ENCODE assay signal across 9 mouse cellular contexts in the genomic region with DNA sequence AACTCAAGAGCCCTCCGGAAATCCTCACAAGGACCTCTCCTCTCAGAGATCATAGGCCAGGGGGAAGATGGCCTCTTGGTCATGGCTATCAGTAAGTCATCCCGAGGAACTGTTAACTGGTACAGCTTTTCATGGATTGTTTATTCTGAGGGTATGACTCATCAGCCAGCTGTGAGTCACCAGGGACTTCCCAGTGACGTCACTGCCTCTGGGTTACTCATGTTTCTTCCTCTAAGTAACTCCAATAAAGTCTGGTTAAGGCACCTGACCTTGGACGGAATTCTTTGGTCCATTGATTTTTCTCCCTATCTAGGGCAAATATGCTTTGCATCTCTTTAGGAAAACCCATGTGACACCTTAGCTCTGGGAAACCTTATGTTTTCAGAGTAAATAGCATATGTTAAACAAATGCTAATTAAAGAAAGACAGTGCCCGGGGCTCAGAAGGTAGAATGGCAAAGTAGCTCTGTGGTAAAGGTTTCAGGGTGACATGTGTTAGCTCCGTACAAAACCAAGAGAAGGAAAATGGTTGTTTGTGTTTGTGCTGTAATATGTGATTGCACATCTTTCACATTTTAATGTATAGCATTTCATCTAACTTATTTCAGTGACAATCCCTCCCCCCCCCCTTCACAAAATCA.
DNase-seq lines count a peak whose midpoint lies in the region; ATAC-seq and TF ChIP-seq lines count a peak whose summit lies in the region.
"Had no signal": no experiment of that assay in that cellular context is flagged by ENCODE, and none has a peak within 500 bp of the region (broad histone marks: within the 10 kb centered on the region; RNA-seq: fewer than 3 reads in every experiment).

No protein-coding gene starts in this region.

- H3K36me3 ChIP-seq in heart, embryonic 11.5 days (ENCODE audit: control insufficient read depth, insufficient read depth, low read length) = no peaks in the 10 kb centered on the region
- no peaks in the 10 kb centered on the region for H3K36me3 ChIP-seq in thymus, adult 2 months (ENCODE audit: control insufficient read depth, insufficient read depth, low read length)
- H3K36me3 ChIP-seq: neural tube, embryonic 13.5 days had no signal

- no peak overlapping the region for H3K4me2 ChIP-seq in heart, embryonic 11.5 days
- H3K4me2 ChIP-seq: neural tube, embryonic 13.5 days had no signal

- TF ChIP-seq CTCF in thymus, adult 2 months (IDR thresholded peaks at IDR 0.05; ENCODE audit: borderline replicate concordance, control insufficient read depth, extremely low read depth, insufficient read depth, low read length, poor library complexity) = no peak
- no peak for TF ChIP-seq CTCF in layer of hippocampus, adult 2 months (conservative IDR thresholded peaks at IDR 0.05)

- TF ChIP-seq POLR2A in thymus, adult 2 months (IDR thresholded peaks at IDR 0.05; ENCODE audit: control insufficient read depth, extremely low read depth, insufficient read depth, low read length, poor library complexity) = no peak

- no peak for ATAC-seq in heart, embryonic 11.5 days (replicated peaks; ENCODE audit: insufficient number of reproducible peaks, low FRiP score, low TSS enrichment)
- ATAC-seq in erythroblast, adult 5-6 weeks (replicated peaks; ENCODE audit: low FRiP score, poor library complexity, severe bottlenecking) = no peak

- H3K4me3 ChIP-seq in heart, embryonic 11.5 days (ENCODE audit: low read depth, low read length) = no peak overlapping the region
- H3K4me3 ChIP-seq in thymus, adult 2 months (ENCODE audit: control insufficient read depth, insufficient read depth, low read length) = no peak overlapping the region
- H3K4me3 ChIP-seq in layer of hippocampus, adult 2 months = no peak overlapping the region
- H3K4me3 ChIP-seq: neural tube, embryonic 13.5 days had no signal

- H3K9me3 ChIP-seq in heart, embryonic 11.5 days (replicated peaks; ENCODE audit: control insufficient read depth, low read length) = no peaks in the 10 kb centered on the region
- H3K9me3 ChIP-seq: neural tube, embryonic 13.5 days had no signal

- H3K27ac ChIP-seq in heart, embryonic 11.5 days (ENCODE audit: low read depth, low read length) = no peak overlapping the region
- H3K27ac ChIP-seq in thymus, adult 2 months (ENCODE audit: control insufficient read depth, insufficient read depth, low read length) = no peak overlapping the region
- H3K27ac ChIP-seq in layer of hippocampus, adult 2 months = no peak overlapping the region
- H3K27ac ChIP-seq: neural tube, embryonic 13.5 days had no signal

- WGBS in heart, embryonic 11.5 days (ENCODE audit: insufficient replicate concordance) = 42% methylated on average over 6 of the region's 6 CpGs
- WGBS in thymus, adult 2 months = 48% methylated on average over 6 of the region's 6 CpGs

- no peaks in the 10 kb centered on the region for H3K27me3 ChIP-seq in heart, embryonic 11.5 days (ENCODE audit: control insufficient read depth, insufficient read depth, low read length)
- H3K27me3 ChIP-seq in thymus, adult 2 months (ENCODE audit: control insufficient read depth, insufficient read depth, low read length) = no peaks in the 10 kb centered on the region
- H3K27me3 ChIP-seq: neural tube, embryonic 13.5 days had no signal

- peak; percentile 95 for DNase-seq in heart, adult 11 months
- peak; percentile 32 for DNase-seq in MN1 (ENCODE audit: low spot score)
- peak; percentile 44 to 59 for DNase-seq in heart, adult 9 months (ENCODE audit: low spot score in 2 of 2)
- peak; percentile 22 to 51 for DNase-seq in kidney, postnatal 4 days
- no peak for DNase-seq in thymus, adult 2 months
- no peak for DNase-seq in layer of hippocampus, adult 2 months (ENCODE audit: low spot score in 2 of 2)

- no peaks in the 10 kb centered on the region; the same call in 1 of the 2 replicates for H3K4me1 ChIP-seq in heart, embryonic 11.5 days (ENCODE audit: control insufficient read depth, insufficient read depth, low read length)
- H3K4me1 ChIP-seq in thymus, adult 2 months (replicated peaks; ENCODE audit: control insufficient read depth, insufficient read depth, low read length) = no peaks in the 10 kb centered on the region
- H3K4me1 ChIP-seq: neural tube, embryonic 13.5 days had no signal

- H3K9ac ChIP-seq in heart, embryonic 11.5 days (ENCODE audit: low read depth, low read length) = no peak overlapping the region
- H3K9ac ChIP-seq: neural tube, embryonic 13.5 days had no signal

Comparison
In these comparisons a context has a peak if more than half of its experiments do, and no peak if none do; other contexts are left out.
1. DNase-seq: peak in heart, adult 11 months (single experiment), MN1 (single experiment), heart, adult 9 months (2 of 2) and kidney, postnatal 4 days (2 of 2); none in thymus, adult 2 months (single experiment) and layer of hippocampus, adult 2 months (0 of 2).